Mouse (Mus musculus): ENCODE measurements around the gene Slc18b1. TPM values are rescaled to one million over a fixed set of nuclear protein-coding genes. Genes with fewer than 3 reads are reported as not detected.

Slc18b1 gene
- polyA plus RNA-seq, 1 experiment from 2014 or later, result 21.2 TPM

Other genes with a start within 250 kb of the Slc18b1 start
- 105 and 109 TPM in 2 replicates for gene Rps12, start 9.7 kb upstream of the Slc18b1 start, polyA plus RNA-seq (2015; fragmentation: Nextera tagmentation; extraction: Ambion mirVana)
- gene Vnn3, start 54.5 kb downstream of the Slc18b1 start, polyA plus RNA-seq (2015; fragmentation: Nextera tagmentation; extraction: Ambion mirVana), result not detected in 2 replicates
- 0.11 and 0.36 TPM in 2 replicates for gene Vnn1, start 97.7 kb downstream of the Slc18b1 start, polyA plus RNA-seq (2015; fragmentation: Nextera tagmentation; extraction: Ambion mirVana)
- not detected in 2 replicates for gene Taar1, start 123.4 kb downstream of the Slc18b1 start, polyA plus RNA-seq (2015; fragmentation: Nextera tagmentation; extraction: Ambion mirVana)
- not detected in 2 replicates for gene Taar2, start 141.6 kb downstream of the Slc18b1 start, polyA plus RNA-seq (2015; fragmentation: Nextera tagmentation; extraction: Ambion mirVana)
- gene Taar3, start 152.6 kb downstream of the Slc18b1 start, polyA plus RNA-seq (2015; fragmentation: Nextera tagmentation; extraction: Ambion mirVana), result not detected in 2 replicates
- not detected in 2 replicates for gene Taar4, start 163.5 kb downstream of the Slc18b1 start, polyA plus RNA-seq (2015; fragmentation: Nextera tagmentation; extraction: Ambion mirVana)
- not detected in 2 replicates for gene Taar5, start 173.7 kb downstream of the Slc18b1 start, polyA plus RNA-seq (2015; fragmentation: Nextera tagmentation; extraction: Ambion mirVana)
- not detected in 2 replicates for gene Taar6, start 188.7 kb downstream of the Slc18b1 start, polyA plus RNA-seq (2015; fragmentation: Nextera tagmentation; extraction: Ambion mirVana)
- gene Taar7a, start 196.5 kb downstream of the Slc18b1 start, polyA plus RNA-seq (2015; fragmentation: Nextera tagmentation; extraction: Ambion mirVana), result not detected in 2 replicates
- not detected in 2 replicates for gene Taar7b, start 203.0 kb downstream of the Slc18b1 start, polyA plus RNA-seq (2015; fragmentation: Nextera tagmentation; extraction: Ambion mirVana)
- not detected in 2 replicates for gene Taar7d, start 230.2 kb downstream of the Slc18b1 start, polyA plus RNA-seq (2015; fragmentation: Nextera tagmentation; extraction: Ambion mirVana)
- gene Taar7e, start 240.6 kb downstream of the Slc18b1 start, polyA plus RNA-seq (2015; fragmentation: Nextera tagmentation; extraction: Ambion mirVana), result not detected in 2 replicates

Data from forebrain, embryonic 16.5 days (tissue).